Mouse (Mus musculus): ENCODE measurements around the gene 4930451I11Rik. TPM values are rescaled to one million over a fixed set of nuclear protein-coding genes. Genes with fewer than 3 reads are reported as not detected.
A peak's percentile ranks its signal among the peaks of the same experiment; 100 is the strongest.

4930451I11Rik gene
- total and polyA plus RNA-seq, 3 experiments, result not detected

- TF ChIP-seq MAZ (IDR thresholded peaks at IDR 0.05; ENCODE audit: low read depth, low read length) (no peak), MAFK (IDR thresholded peaks at IDR 0.05; ENCODE audit: borderline replicate concordance, low read depth, low read length) (no peak), NELFE (IDR thresholded peaks at IDR 0.05; ENCODE audit: low read depth, low read length) (no peak), TAL1 (IDR thresholded peaks at IDR 0.05; ENCODE audit: low read length) (no peak), EP300 (IDR thresholded peaks at IDR 0.05; ENCODE audit: low read depth in 1 of 2, low read length in 2 of 2) (no peak), MAX (IDR thresholded peaks at IDR 0.05; ENCODE audit: low read length) (no peak), BHLHE40 (IDR thresholded peaks at IDR 0.05; ENCODE audit: borderline replicate concordance, low read depth, low read length) (no peak)
- no peaks in the 10 kb centered on the region for H3K9me3 ChIP-seq (replicated peaks; ENCODE audit: insufficient read depth, low read length)
- peaks cover 7 to 20% of the 10 kb centered on the region in 2 experiments for H3K4me1 ChIP-seq (ENCODE audit: control insufficient read depth in 1 of 2, insufficient read depth in 2 of 2, low read length in 2 of 2)
- no peak within 1 kb of the TSS for H3K27ac ChIP-seq (ENCODE audit: control insufficient read depth, low read depth, low read length)
- peak within 1 kb of the TSS; percentile 30 for H3K9ac ChIP-seq (ENCODE audit: control insufficient read depth, low read depth, low read length, poor library complexity, severe bottlenecking)
- H3K27me3 ChIP-seq (ENCODE audit: control insufficient read depth in 1 of 2, insufficient read depth in 2 of 2, low read length in 2 of 2), result no peaks in the 10 kb centered on the region
- H3K36me3 ChIP-seq (ENCODE audit: control insufficient read depth in 1 of 2, insufficient read depth in 2 of 2, low read length in 2 of 2), result peaks cover 4 to 7% of the 10 kb centered on the region in 2 experiments; a peak in 3 of 4 replicates
- H3K79me2 ChIP-seq (ENCODE audit: control insufficient read depth, insufficient read depth, low read length, poor library complexity), result no peaks in the 10 kb centered on the region; the same call in 1 of the 2 replicates
- no peak for DNase-seq (ENCODE audit: low read depth, low spot score)
- peak within 1 kb of the TSS; percentile 4 to 12 for H3K4me3 ChIP-seq (ENCODE audit: control insufficient read depth in 1 of 2, insufficient read depth in 1 of 2, low read depth in 2 of 2, low read length in 2 of 2)
Measured at GRCm38 (mm10) chr7:126780971-126781635, 50.3 kb downstream of the 4930451I11Rik start, which contains the start of gene Tbx6. TSS of gene Tbx6 (plus strand) at chr7:126781483.

Other genes starting within 250 kb of the 4930451I11Rik start
Only the 30 nearest of the 32 such genes appear.
- not detected in 2 replicates for gene Il27, start 236.7 kb downstream of the 4930451I11Rik start, total RNA-seq (2012; rRNA removed)
- under 1 TPM in 1 of 2 experiments, not detected in 1; 0.07 TPM for gene Il27, start 236.7 kb downstream of the 4930451I11Rik start, polyA plus RNA-seq (2012; ENCODE audit: insufficient read depth in 1 of 2, insufficient read length in 2 of 2, low read depth in 1 of 2, low replicate concordance in 2 of 2, missing spikeins in 1 of 2)
- 1.8 and 9.5 TPM in 2 replicates for gene Nupr1, start 200.8 kb downstream of the 4930451I11Rik start, total RNA-seq (2012; rRNA removed)
- gene Nupr1, start 200.8 kb downstream of the 4930451I11Rik start, polyA plus RNA-seq (2012; ENCODE audit: insufficient read depth in 1 of 2, insufficient read length in 2 of 2, low read depth in 1 of 2, low replicate concordance in 2 of 2, missing spikeins in 1 of 2), result 10 to 100 TPM in 1 of 2 experiments, not detected in 1; 11.0 TPM
- gene Sgf29, start 182.3 kb downstream of the 4930451I11Rik start, total RNA-seq (2012; rRNA removed), result 56.1 and 81.7 TPM in 2 replicates
- gene Sgf29, start 182.3 kb downstream of the 4930451I11Rik start, polyA plus RNA-seq (2012; ENCODE audit: insufficient read depth in 1 of 2, insufficient read length in 2 of 2, low read depth in 1 of 2, low replicate concordance in 2 of 2, missing spikeins in 1 of 2), result 100 to 1,000 TPM in 1 of 2 experiments, not detected in 1; 117 TPM
- gene Sult1a1, start 155.2 kb downstream of the 4930451I11Rik start, total RNA-seq (2012; rRNA removed), result not detected in 2 replicates
- under 1 TPM in 1 of 2 experiments, not detected in 1; 0.36 TPM for gene Sult1a1, start 155.2 kb downstream of the 4930451I11Rik start, polyA plus RNA-seq (2012; ENCODE audit: insufficient read depth in 1 of 2, insufficient read length in 2 of 2, low read depth in 1 of 2, low replicate concordance in 2 of 2, missing spikeins in 1 of 2)
- gene Bola2, start 136.2 kb downstream of the 4930451I11Rik start, total RNA-seq (2012; rRNA removed), result 138 and 163 TPM in 2 replicates
- gene Bola2, start 136.2 kb downstream of the 4930451I11Rik start, polyA plus RNA-seq (2012; ENCODE audit: insufficient read depth in 1 of 2, insufficient read length in 2 of 2, low read depth in 1 of 2, low replicate concordance in 2 of 2, missing spikeins in 1 of 2), result 100 to 1,000 TPM in 1 of 2 experiments, not detected in 1; 436 TPM
- gene Slx1b, start 135.9 kb downstream of the 4930451I11Rik start, total RNA-seq (2012; rRNA removed), result 4.6 and 5.4 TPM in 2 replicates
- gene Slx1b, start 135.9 kb downstream of the 4930451I11Rik start, polyA plus RNA-seq (2012; ENCODE audit: insufficient read depth in 1 of 2, insufficient read length in 2 of 2, low read depth in 1 of 2, low replicate concordance in 2 of 2, missing spikeins in 1 of 2), result 10 to 100 TPM in 1 of 2 experiments, not detected in 1; 10.2 TPM
- 195 and 279 TPM in 2 replicates for gene Coro1a, start 123.9 kb downstream of the 4930451I11Rik start, total RNA-seq (2012; rRNA removed)
- 100 to 1,000 TPM in 1 of 2 experiments, not detected in 1; 204 TPM for gene Coro1a, start 123.9 kb downstream of the 4930451I11Rik start, polyA plus RNA-seq (2012; ENCODE audit: insufficient read depth in 1 of 2, insufficient read length in 2 of 2, low read depth in 1 of 2, low replicate concordance in 2 of 2, missing spikeins in 1 of 2)
- gene Mapk3, start 72.0 kb downstream of the 4930451I11Rik start, total RNA-seq (2012; rRNA removed), result 5.2 and 7.1 TPM in 2 replicates
- gene Mapk3, start 72.0 kb downstream of the 4930451I11Rik start, polyA plus RNA-seq (2012; ENCODE audit: insufficient read depth in 1 of 2, insufficient read length in 2 of 2, low read depth in 1 of 2, low replicate concordance in 2 of 2, missing spikeins in 1 of 2), result 10 to 100 TPM in 1 of 2 experiments, not detected in 1; 45.1 TPM
- gene Gdpd3, start 65.3 kb downstream of the 4930451I11Rik start, total RNA-seq (2012; rRNA removed), result 12.6 and 12.7 TPM in 2 replicates
- gene Gdpd3, start 65.3 kb downstream of the 4930451I11Rik start, polyA plus RNA-seq (2012; ENCODE audit: insufficient read depth in 1 of 2, insufficient read length in 2 of 2, low read depth in 1 of 2, low replicate concordance in 2 of 2, missing spikeins in 1 of 2), result 10 to 100 TPM in 1 of 2 experiments, not detected in 1; 13.0 TPM
- 2.1 and 2.7 TPM in 2 replicates for gene Ypel3, start 54.7 kb downstream of the 4930451I11Rik start, total RNA-seq (2012; rRNA removed)
- 10 to 100 TPM in 1 of 2 experiments, not detected in 1; 12.6 TPM for gene Ypel3, start 54.7 kb downstream of the 4930451I11Rik start, polyA plus RNA-seq (2012; ENCODE audit: insufficient read depth in 1 of 2, insufficient read length in 2 of 2, low read depth in 1 of 2, low replicate concordance in 2 of 2, missing spikeins in 1 of 2)
- gene Tbx6, start 50.2 kb downstream of the 4930451I11Rik start, total RNA-seq (2012; rRNA removed), result 0.12 and 0.13 TPM in 2 replicates
- under 1 TPM in 1 of 2 experiments, not detected in 1; 0.15 TPM for gene Tbx6, start 50.2 kb downstream of the 4930451I11Rik start, polyA plus RNA-seq (2012; ENCODE audit: insufficient read depth in 1 of 2, insufficient read length in 2 of 2, low read depth in 1 of 2, low replicate concordance in 2 of 2, missing spikeins in 1 of 2)
- 255 and 257 TPM in 2 replicates for gene Ppp4c, start 39.1 kb downstream of the 4930451I11Rik start, total RNA-seq (2012; rRNA removed)
- gene Ppp4c, start 39.1 kb downstream of the 4930451I11Rik start, polyA plus RNA-seq (2012; ENCODE audit: insufficient read depth in 1 of 2, insufficient read length in 2 of 2, low read depth in 1 of 2, low replicate concordance in 2 of 2, missing spikeins in 1 of 2), result 100 to 1,000 TPM; 265 to 540 TPM
- 1.7 TPM in 2 replicates for gene Fam57b, start 34.0 kb downstream of the 4930451I11Rik start, total RNA-seq (2012; rRNA removed)
- gene Fam57b, start 34.0 kb downstream of the 4930451I11Rik start, polyA plus RNA-seq (2012; ENCODE audit: insufficient read depth in 1 of 2, insufficient read length in 2 of 2, low read depth in 1 of 2, low replicate concordance in 2 of 2, missing spikeins in 1 of 2), result under 1 TPM in 1 of 2 experiments, not detected in 1; 0.50 TPM
- gene Doc2a, start 15.8 kb upstream of the 4930451I11Rik start, total RNA-seq (2012; rRNA removed), result 1.6 and 2.3 TPM in 2 replicates
- not detected for gene Doc2a, start 15.8 kb upstream of the 4930451I11Rik start, polyA plus RNA-seq (2012; ENCODE audit: insufficient read depth in 1 of 2, insufficient read length in 2 of 2, low read depth in 1 of 2, low replicate concordance in 2 of 2, missing spikeins in 1 of 2)
- gene Hirip3, start 30.3 kb upstream of the 4930451I11Rik start, total RNA-seq (2012; rRNA removed), result 44.0 and 55.6 TPM in 2 replicates
- gene Hirip3, start 30.3 kb upstream of the 4930451I11Rik start, polyA plus RNA-seq (2012; ENCODE audit: insufficient read depth in 1 of 2, insufficient read length in 2 of 2, low read depth in 1 of 2, low replicate concordance in 2 of 2, missing spikeins in 1 of 2), result 100 to 1,000 TPM in 1 of 2 experiments, not detected in 1; 137 TPM
- gene Ino80e, start 30.7 kb upstream of the 4930451I11Rik start, total RNA-seq (2012; rRNA removed), result 77.1 and 93.0 TPM in 2 replicates
- 100 to 1,000 TPM; 189 to 476 TPM for gene Ino80e, start 30.7 kb upstream of the 4930451I11Rik start, polyA plus RNA-seq (2012; ENCODE audit: insufficient read depth in 1 of 2, insufficient read length in 2 of 2, low read depth in 1 of 2, low replicate concordance in 2 of 2, missing spikeins in 1 of 2)
- 26.2 and 34.2 TPM in 2 replicates for gene Taok2, start 53.1 kb upstream of the 4930451I11Rik start, total RNA-seq (2012; rRNA removed)
- gene Taok2, start 53.1 kb upstream of the 4930451I11Rik start, polyA plus RNA-seq (2012; ENCODE audit: insufficient read depth in 1 of 2, insufficient read length in 2 of 2, low read depth in 1 of 2, low replicate concordance in 2 of 2, missing spikeins in 1 of 2), result 10 to 100 TPM; 29.0 to 52.3 TPM
- gene Tmem219, start 91.3 kb upstream of the 4930451I11Rik start, total RNA-seq (2012; rRNA removed), result 18.0 and 18.8 TPM in 2 replicates
- 10 to 100 TPM in 1 of 2 experiments, not detected in 1; 34.5 TPM for gene Tmem219, start 91.3 kb upstream of the 4930451I11Rik start, polyA plus RNA-seq (2012; ENCODE audit: insufficient read depth in 1 of 2, insufficient read length in 2 of 2, low read depth in 1 of 2, low replicate concordance in 2 of 2, missing spikeins in 1 of 2)
- gene Kctd13, start 97.2 kb upstream of the 4930451I11Rik start, total RNA-seq (2012; rRNA removed), result 17.7 and 18.1 TPM in 2 replicates
- gene Kctd13, start 97.2 kb upstream of the 4930451I11Rik start, polyA plus RNA-seq (2012; ENCODE audit: insufficient read depth in 1 of 2, insufficient read length in 2 of 2, low read depth in 1 of 2, low replicate concordance in 2 of 2, missing spikeins in 1 of 2), result 10 to 100 TPM in 1 of 2 experiments, not detected in 1; 26.2 TPM
- gene Asphd1, start 117.9 kb upstream of the 4930451I11Rik start, total RNA-seq (2012; rRNA removed), result 0.15 TPM in 1 of 2 replicates, not detected in the other
- under 1 TPM in 1 of 2 experiments, not detected in 1; 0.74 TPM for gene Asphd1, start 117.9 kb upstream of the 4930451I11Rik start, polyA plus RNA-seq (2012; ENCODE audit: insufficient read depth in 1 of 2, insufficient read length in 2 of 2, low read depth in 1 of 2, low replicate concordance in 2 of 2, missing spikeins in 1 of 2)
- 0.49 and 2.0 TPM in 2 replicates for gene Sez6l2, start 118.9 kb upstream of the 4930451I11Rik start, total RNA-seq (2012; rRNA removed)
- 1 to 10 TPM in 1 of 2 experiments, not detected in 1; 6.1 TPM for gene Sez6l2, start 118.9 kb upstream of the 4930451I11Rik start, polyA plus RNA-seq (2012; ENCODE audit: insufficient read depth in 1 of 2, insufficient read length in 2 of 2, low read depth in 1 of 2, low replicate concordance in 2 of 2, missing spikeins in 1 of 2)
- gene Cdipt, start 144.3 kb upstream of the 4930451I11Rik start, total RNA-seq (2012; rRNA removed), result 72.5 and 98.4 TPM in 2 replicates
- gene Cdipt, start 144.3 kb upstream of the 4930451I11Rik start, polyA plus RNA-seq (2012; ENCODE audit: insufficient read depth in 1 of 2, insufficient read length in 2 of 2, low read depth in 1 of 2, low replicate concordance in 2 of 2, missing spikeins in 1 of 2), result 100 to 1,000 TPM in 1 of 2 experiments, not detected in 1; 151 TPM
- gene Cdiptos, start 144.5 kb upstream of the 4930451I11Rik start, total RNA-seq (2012; rRNA removed), result 0.35 and 0.49 TPM in 2 replicates
- 1 to 10 TPM in 1 of 2 experiments, not detected in 1; 1.8 TPM for gene Cdiptos, start 144.5 kb upstream of the 4930451I11Rik start, polyA plus RNA-seq (2012; ENCODE audit: insufficient read depth in 1 of 2, insufficient read length in 2 of 2, low read depth in 1 of 2, low replicate concordance in 2 of 2, missing spikeins in 1 of 2)
- gene Mvp, start 183.0 kb upstream of the 4930451I11Rik start, total RNA-seq (2012; rRNA removed), result 19.4 and 19.8 TPM in 2 replicates
- 10 to 100 TPM in 1 of 2 experiments, not detected in 1; 20.6 TPM for gene Mvp, start 183.0 kb upstream of the 4930451I11Rik start, polyA plus RNA-seq (2012; ENCODE audit: insufficient read depth in 1 of 2, insufficient read length in 2 of 2, low read depth in 1 of 2, low replicate concordance in 2 of 2, missing spikeins in 1 of 2)
- gene Pagr1b, start 184.8 kb upstream of the 4930451I11Rik start, total RNA-seq (2012; rRNA removed), result 0.39 TPM in 1 of 2 replicates, not detected in the other
- 1 to 10 TPM in 1 of 2 experiments, not detected in 1; 4.5 TPM for gene Pagr1b, start 184.8 kb upstream of the 4930451I11Rik start, polyA plus RNA-seq (2012; ENCODE audit: insufficient read depth in 1 of 2, insufficient read length in 2 of 2, low read depth in 1 of 2, low replicate concordance in 2 of 2, missing spikeins in 1 of 2)
- 55.4 and 60.2 TPM in 2 replicates for gene Pagr1a, start 185.7 kb upstream of the 4930451I11Rik start, total RNA-seq (2012; rRNA removed)
- gene Pagr1a, start 185.7 kb upstream of the 4930451I11Rik start, polyA plus RNA-seq (2012; ENCODE audit: insufficient read depth in 1 of 2, insufficient read length in 2 of 2, low read depth in 1 of 2, low replicate concordance in 2 of 2, missing spikeins in 1 of 2), result 10 to 100 TPM in 1 of 2 experiments, not detected in 1; 85.9 TPM
- 13.8 and 20.5 TPM in 2 replicates for gene Gm42742, start 189.5 kb upstream of the 4930451I11Rik start, total RNA-seq (2012; rRNA removed)
- 10 to 100 TPM in 1 of 2 experiments, not detected in 1; 27.2 TPM for gene Gm42742, start 189.5 kb upstream of the 4930451I11Rik start, polyA plus RNA-seq (2012; ENCODE audit: insufficient read depth in 1 of 2, insufficient read length in 2 of 2, low read depth in 1 of 2, low replicate concordance in 2 of 2, missing spikeins in 1 of 2)
- gene Prrt2, start 189.6 kb upstream of the 4930451I11Rik start, total RNA-seq (2012; rRNA removed), result 0.12 and 0.13 TPM in 2 replicates
- 1 to 10 TPM in 1 of 2 experiments, not detected in 1; 1.4 TPM for gene Prrt2, start 189.6 kb upstream of the 4930451I11Rik start, polyA plus RNA-seq (2012; ENCODE audit: insufficient read depth in 1 of 2, insufficient read length in 2 of 2, low read depth in 1 of 2, low replicate concordance in 2 of 2, missing spikeins in 1 of 2)
- 231 and 234 TPM in 2 replicates for gene Maz, start 195.4 kb upstream of the 4930451I11Rik start, total RNA-seq (2012; rRNA removed)
- 100 to 1,000 TPM in 1 of 2 experiments, not detected in 1; 540 TPM for gene Maz, start 195.4 kb upstream of the 4930451I11Rik start, polyA plus RNA-seq (2012; ENCODE audit: insufficient read depth in 1 of 2, insufficient read length in 2 of 2, low read depth in 1 of 2, low replicate concordance in 2 of 2, missing spikeins in 1 of 2)
- 57.7 and 75.7 TPM in 2 replicates for gene Kif22, start 210.8 kb upstream of the 4930451I11Rik start, total RNA-seq (2012; rRNA removed)
- 100 to 1,000 TPM; 119 to 298 TPM for gene Kif22, start 210.8 kb upstream of the 4930451I11Rik start, polyA plus RNA-seq (2012; ENCODE audit: insufficient read depth in 1 of 2, insufficient read length in 2 of 2, low read depth in 1 of 2, low replicate concordance in 2 of 2, missing spikeins in 1 of 2)

Measured in MEL (cell line).